Mouse (Mus musculus) forelimb bud, embryonic 11.5 days (tissue): ENCODE measurements around the gene Lmod2.

Experiments
- DNase-seq: peaks from one replicate; pipeline ENCODE4 v3.0.0-alpha.2; 2012; ENCODE audit warnings: low read depth, low spot score

The Lmod2 gene

DNA sequence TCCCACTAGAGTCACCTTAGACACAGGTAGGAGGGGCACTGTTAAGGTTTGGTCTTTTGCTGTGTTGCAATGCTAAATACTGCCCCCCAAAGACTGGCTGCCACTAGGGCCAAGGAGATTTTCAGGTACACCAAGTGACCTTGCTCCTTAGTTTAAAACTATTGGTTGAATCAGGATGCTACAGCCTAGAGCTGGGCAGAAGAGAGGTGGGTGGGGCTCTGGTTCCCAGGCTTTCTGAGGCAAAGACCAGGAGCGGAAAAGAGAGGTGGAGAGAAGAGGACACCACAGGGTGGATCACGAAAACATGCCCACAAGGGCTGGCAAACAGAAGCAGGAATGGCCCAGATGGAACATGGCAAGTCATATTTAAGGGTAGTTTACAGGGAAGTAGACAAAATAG lies 44.6 kb downstream of the Lmod2 start:
- DNase-seq, result no peak

DNA sequence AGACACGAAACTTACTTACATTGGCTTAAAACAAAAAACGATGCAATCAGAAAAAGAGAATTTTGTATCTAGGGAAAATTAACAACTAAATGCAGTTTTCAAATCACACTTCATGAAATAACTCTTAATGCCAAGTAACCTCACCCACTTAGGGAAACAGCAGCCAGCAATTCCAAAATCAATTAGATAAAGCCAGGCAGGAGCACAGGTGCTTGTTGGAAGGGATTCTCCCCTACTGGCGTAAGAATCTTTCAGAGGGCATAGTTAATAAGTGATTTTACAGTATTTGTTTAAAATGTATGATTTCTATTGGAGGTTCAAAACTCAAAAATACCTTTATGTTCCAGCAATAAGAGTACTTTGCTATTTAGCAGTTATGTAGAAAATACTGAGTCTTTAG lies 45.4 kb downstream of the Lmod2 start:
- DNase-seq, result no peak

DNA sequence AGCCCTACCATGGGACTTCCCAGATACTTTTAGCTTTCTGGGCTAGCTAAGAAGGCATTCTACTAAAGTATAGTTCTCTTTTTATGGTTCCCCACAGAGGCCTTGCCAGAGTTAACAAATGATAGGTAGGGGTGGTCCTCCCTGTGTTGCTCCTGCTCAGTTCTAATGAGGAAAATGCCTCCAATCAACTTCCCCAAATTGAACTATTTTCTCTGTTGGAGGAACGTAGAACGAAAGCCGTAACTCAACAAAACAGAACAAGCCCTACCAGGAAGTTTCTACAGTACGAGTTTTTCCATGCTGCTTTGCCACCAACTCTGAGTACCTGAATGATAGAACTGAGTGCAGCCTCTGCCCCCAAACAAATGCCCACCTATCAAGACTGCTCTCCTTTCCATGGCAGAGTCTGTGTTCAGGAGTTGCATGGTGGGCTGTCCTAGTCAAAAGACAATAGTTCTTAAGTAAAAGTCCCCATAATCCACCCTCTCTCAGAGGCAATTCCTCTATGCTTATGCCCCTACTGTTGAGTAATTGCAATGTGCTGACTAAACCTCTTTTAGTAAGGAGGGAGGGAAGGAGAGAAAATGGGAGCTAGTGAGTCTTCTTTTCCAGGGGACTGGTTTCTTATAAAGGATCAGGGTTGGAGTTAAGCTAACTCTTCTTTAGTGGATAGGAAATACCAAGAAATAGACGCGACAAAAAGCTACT lies 47.9 kb downstream of the Lmod2 start:
- no peak for DNase-seq

DNA sequence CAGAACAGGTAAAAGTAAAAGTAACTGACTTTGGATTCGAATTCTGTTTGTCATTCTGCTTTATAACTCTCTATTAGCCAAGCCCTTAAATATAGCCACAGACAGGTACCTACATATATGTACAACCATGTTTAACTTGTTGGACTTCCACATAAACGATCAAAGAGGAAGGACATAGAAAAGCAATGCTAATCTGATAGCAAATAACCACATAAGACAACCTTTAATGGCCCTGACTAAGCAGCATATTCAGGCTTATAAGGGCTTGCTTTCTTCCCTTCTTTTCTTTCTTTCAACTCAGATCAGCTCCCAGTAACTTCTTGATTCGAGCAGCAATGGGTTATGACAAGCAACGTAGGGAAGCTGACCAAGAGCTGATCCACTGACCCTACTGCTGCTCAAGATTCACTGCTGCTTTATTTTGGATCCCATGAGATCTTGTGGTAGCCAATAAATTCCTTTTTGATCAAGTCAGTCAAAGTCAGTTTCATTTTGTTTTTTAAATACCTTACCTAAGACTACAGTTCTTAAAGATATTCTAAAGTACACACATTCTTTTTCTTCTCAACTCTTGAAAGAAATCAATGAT lies 49.6 kb downstream of the Lmod2 start:
- DNase-seq, result no peak

DNA sequence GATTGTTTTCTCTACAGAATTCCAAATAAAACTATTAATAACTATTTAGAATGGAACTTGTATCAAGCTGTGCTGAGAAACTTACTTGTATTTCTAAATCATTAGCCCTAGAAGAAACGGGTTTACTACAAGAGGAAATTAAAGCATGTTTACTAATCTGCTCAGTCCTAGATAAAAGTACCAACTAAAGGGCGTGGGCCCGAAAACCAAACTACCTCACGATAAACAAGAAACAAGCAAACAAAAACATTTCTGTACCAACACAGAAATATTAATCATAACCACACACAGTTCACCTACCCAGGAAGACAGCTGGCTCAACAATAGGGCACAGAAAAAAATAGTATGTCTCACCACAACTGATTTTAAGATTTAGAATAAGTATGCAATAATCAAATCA lies 50.8 kb downstream of the Lmod2 start:
- DNase-seq, result no peak

DNA sequence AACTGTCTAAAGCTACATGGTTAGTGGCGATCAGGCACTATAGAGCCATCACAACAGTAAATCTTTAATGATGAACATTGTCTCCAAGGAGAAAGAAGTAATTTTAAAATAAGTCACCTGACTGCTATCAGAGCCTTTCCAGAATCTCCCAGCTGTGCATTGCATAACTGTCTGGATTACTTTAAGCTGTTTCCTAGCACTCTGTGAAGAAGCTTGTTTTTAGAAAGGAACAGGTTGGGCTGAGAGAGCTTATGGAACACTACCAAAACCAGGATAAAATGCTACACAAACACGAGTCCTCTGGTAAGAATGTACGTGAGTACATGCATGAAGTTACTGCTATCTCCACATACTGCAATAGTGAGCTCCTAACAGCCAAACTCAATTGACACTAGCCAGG lies 53.2 kb downstream of the Lmod2 start:
- DNase-seq, result no peak

DNA sequence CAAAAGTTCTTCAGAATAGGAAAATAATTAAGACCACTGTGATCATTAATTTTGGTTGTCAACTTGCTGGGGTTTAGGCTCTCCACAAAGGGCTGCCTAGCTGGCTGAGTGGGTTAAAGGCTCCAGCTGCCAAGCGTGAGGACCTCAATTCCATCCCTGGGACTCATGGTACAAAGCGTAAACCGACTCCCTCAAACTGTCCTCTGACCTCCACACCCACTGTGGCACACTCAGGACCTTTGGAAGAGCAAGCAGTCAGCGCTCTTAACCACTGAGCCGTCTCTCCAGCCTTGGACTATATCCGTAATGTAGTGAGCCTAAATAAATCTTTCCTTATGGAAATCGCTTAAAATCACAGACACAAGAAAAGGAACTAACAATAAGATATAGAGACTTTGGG lies 54.0 kb downstream of the Lmod2 start:
- DNase-seq, result no peak
